Mouse (Mus musculus): ENCODE measurements around the gene Cfap97d1. TPM values are rescaled to one million over a fixed set of nuclear protein-coding genes. Genes with fewer than 3 reads are reported as not detected.
A peak's percentile ranks its signal among the peaks of the same experiment; 100 is the strongest.

Cfap97d1 gene
- polyA plus RNA-seq (2014; fragmentation: Nextera tagmentation; extraction: Ambion mirVana) = not detected in 2 replicates

- no peaks in the 10 kb centered on the region for H3K9me3 ChIP-seq (ENCODE audit: control insufficient read depth, low read length)
- H3K4me3 ChIP-seq (ENCODE audit: low read depth, low read length) = peak within 1 kb of the TSS; percentile 76
- peak; percentile 96 for DNase-seq (ENCODE audit: low spot score)
- peak within 1 kb of the TSS; percentile 79 for H3K27ac ChIP-seq (ENCODE audit: low read depth)
- peak; percentile 80 for ATAC-seq (replicated peaks; ENCODE audit: low FRiP score, low TSS enrichment, low read depth)
- H3K9ac ChIP-seq (ENCODE audit: low read length) = peak within 1 kb of the TSS; percentile 62
- no peaks in the 10 kb centered on the region for H3K27me3 ChIP-seq (replicated peaks; ENCODE audit: control insufficient read depth, insufficient read depth, low read length)
- 1% methylated on average over 64 of the region's 71 CpGs for WGBS
- H3K4me1 ChIP-seq (replicated peaks; ENCODE audit: control insufficient read depth, insufficient read depth, low read length) = peaks cover 15% of the 10 kb centered on the region
- H3K4me2 ChIP-seq (ENCODE audit: low read length) = peak within 1 kb of the TSS; percentile 100
- H3K36me3 ChIP-seq (ENCODE audit: control insufficient read depth, insufficient read depth, low read length) = 0 out of 2 replicates have a peak, but pooled peaks cover 9% of the 10 kb centered on the region
These were observed at the start of gene Cfap97d1 for GRCm38 (mm10) chr11:101984054-101985025. TSS of gene Cfap97d1 (plus strand) at chr11:101984279.

- Histone ChIP-seq H3K4me2 (ENCODE audit: low read length) (no peak overlapping the region), H3K36me3 (ENCODE audit: control insufficient read depth, insufficient read depth, low read length) (no peaks in the 10 kb centered on the region), H3K4me1 (replicated peaks; ENCODE audit: control insufficient read depth, insufficient read depth, low read length) (peaks cover 9% of the 10 kb centered on the region; the same call in 1 of the 2 replicates), H3K9me3 (ENCODE audit: control insufficient read depth, low read length) (no peaks in the 10 kb centered on the region), H3K27me3 (replicated peaks; ENCODE audit: control insufficient read depth, insufficient read depth, low read length) (peaks cover 16% of the 10 kb centered on the region; the same call in 1 of the 2 replicates), H3K9ac (ENCODE audit: low read length) (no peak overlapping the region), H3K4me3 (ENCODE audit: low read depth, low read length) (no peak overlapping the region), H3K27ac (ENCODE audit: low read depth) (no peak overlapping the region)
- ATAC-seq (replicated peaks; ENCODE audit: low FRiP score, low TSS enrichment, low read depth) (no peak), DNase-seq (ENCODE audit: low spot score) (no peak)
- WGBS = 63% methylated on average over 3 of the region's 3 CpGs
These were observed 48.3 kb upstream of the Cfap97d1 start for GRCm38 (mm10) chr11:101935743-101936142.

GRCm38 (mm10) chr11:101936421-101936820, 47.7 kb upstream of the Cfap97d1 start:
- Histone ChIP-seq H3K36me3 (ENCODE audit: control insufficient read depth, insufficient read depth, low read length) (no peaks in the 10 kb centered on the region), H3K9ac (ENCODE audit: low read length) (no peak overlapping the region), H3K27ac (ENCODE audit: low read depth) (no peak overlapping the region), H3K4me1 (replicated peaks; ENCODE audit: control insufficient read depth, insufficient read depth, low read length) (peaks cover 9% of the 10 kb centered on the region; the same call in 1 of the 2 replicates), H3K9me3 (ENCODE audit: control insufficient read depth, low read length) (no peaks in the 10 kb centered on the region), H3K4me2 (ENCODE audit: low read length) (peak overlapping the region; percentile 76; the same call in 1 of the 2 replicates), H3K27me3 (replicated peaks; ENCODE audit: control insufficient read depth, insufficient read depth, low read length) (peaks cover 16% of the 10 kb centered on the region; the same call in 1 of the 2 replicates), H3K4me3 (ENCODE audit: low read depth, low read length) (no peak overlapping the region)
- WGBS = 38% methylated on average over 7 of the region's 7 CpGs
- ATAC-seq (replicated peaks; ENCODE audit: low FRiP score, low TSS enrichment, low read depth) = no peak
- DNase-seq (ENCODE audit: low spot score) = no peak

- DNase-seq (ENCODE audit: low spot score) = peak; percentile 73
- Histone ChIP-seq H3K9ac (ENCODE audit: low read length) (peak overlapping the region; percentile 54), H3K4me2 (ENCODE audit: low read length) (peak overlapping the region; percentile 76), H3K36me3 (ENCODE audit: control insufficient read depth, insufficient read depth, low read length) (no peaks in the 10 kb centered on the region), H3K27ac (ENCODE audit: low read depth) (no peak overlapping the region), H3K4me3 (ENCODE audit: low read depth, low read length) (peak overlapping the region; percentile 38), H3K27me3 (replicated peaks; ENCODE audit: control insufficient read depth, insufficient read depth, low read length) (peaks cover 16% of the 10 kb centered on the region; the same call in 1 of the 2 replicates), H3K4me1 (replicated peaks; ENCODE audit: control insufficient read depth, insufficient read depth, low read length) (peaks cover 9% of the 10 kb centered on the region; the same call in 1 of the 2 replicates), H3K9me3 (ENCODE audit: control insufficient read depth, low read length) (no peaks in the 10 kb centered on the region)
- no peak for ATAC-seq (replicated peaks; ENCODE audit: low FRiP score, low TSS enrichment, low read depth)
- 1% methylated on average over 32 of the region's 32 CpGs for WGBS
These were observed 47.0 kb upstream of the Cfap97d1 start for GRCm38 (mm10) chr11:101937108-101937507.

DNA sequence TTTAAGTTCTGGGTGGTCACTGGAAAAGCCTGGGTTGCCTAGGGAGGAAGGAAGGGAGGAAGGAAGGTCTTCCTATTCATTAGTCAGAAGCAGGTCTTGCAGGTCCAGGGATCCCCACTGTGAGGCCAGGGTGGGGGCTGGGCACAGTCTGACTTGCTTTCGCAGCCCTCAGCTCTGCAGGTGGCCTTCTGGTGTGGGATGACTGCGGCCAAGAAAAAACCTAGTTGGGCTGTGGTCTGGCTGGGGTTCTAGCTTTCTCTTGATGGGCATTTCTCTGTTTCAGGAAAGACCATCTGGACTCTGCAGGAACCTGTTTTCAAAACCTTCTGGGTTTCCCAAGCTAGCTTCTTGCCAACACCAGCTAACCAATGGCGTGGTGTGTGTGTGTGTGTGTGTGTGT, 41.0 kb upstream of the Cfap97d1 start:
- Histone ChIP-seq H3K4me2 (ENCODE audit: low read length) (no peak overlapping the region), H3K4me1 (replicated peaks; ENCODE audit: control insufficient read depth, insufficient read depth, low read length) (no peaks in the 10 kb centered on the region), H3K9ac (ENCODE audit: low read length) (no peak overlapping the region), H3K27ac (ENCODE audit: low read depth) (no peak overlapping the region), H3K9me3 (ENCODE audit: control insufficient read depth, low read length) (no peaks in the 10 kb centered on the region), H3K4me3 (ENCODE audit: low read depth, low read length) (no peak overlapping the region), H3K27me3 (replicated peaks; ENCODE audit: control insufficient read depth, insufficient read depth, low read length) (0 out of 2 replicates have a peak, but pooled peaks cover 3% of the 10 kb centered on the region), H3K36me3 (ENCODE audit: control insufficient read depth, insufficient read depth, low read length) (no peaks in the 10 kb centered on the region)
- no peak for DNase-seq (ENCODE audit: low spot score)
- ATAC-seq (replicated peaks; ENCODE audit: low FRiP score, low TSS enrichment, low read depth) = no peak
- 38% methylated on average over 3 of the region's 3 CpGs for WGBS

- H3K9me3 ChIP-seq (ENCODE audit: control insufficient read depth, low read length) = no peaks in the 10 kb centered on the region
- no peak overlapping the region for H3K4me3 ChIP-seq (ENCODE audit: low read depth, low read length)
- no peak overlapping the region for H3K27ac ChIP-seq (ENCODE audit: low read depth)
- WGBS = 18% methylated on average over 5 of the region's 5 CpGs
- no peaks in the 10 kb centered on the region for H3K36me3 ChIP-seq (ENCODE audit: control insufficient read depth, insufficient read depth, low read length)
- no peak overlapping the region for H3K4me2 ChIP-seq (ENCODE audit: low read length)
- H3K27me3 ChIP-seq (replicated peaks; ENCODE audit: control insufficient read depth, insufficient read depth, low read length) = no peaks in the 10 kb centered on the region
- H3K9ac ChIP-seq (ENCODE audit: low read length) = no peak overlapping the region
- no peak for DNase-seq (ENCODE audit: low spot score)
- ATAC-seq (replicated peaks; ENCODE audit: low FRiP score, low TSS enrichment, low read depth) = no peak
- no peaks in the 10 kb centered on the region for H3K4me1 ChIP-seq (replicated peaks; ENCODE audit: control insufficient read depth, insufficient read depth, low read length)
These were observed 37.6 kb upstream of the Cfap97d1 start for GRCm38 (mm10) chr11:101946525-101946924.

- DNase-seq (ENCODE audit: low spot score) (no peak), ATAC-seq (replicated peaks; ENCODE audit: low FRiP score, low TSS enrichment, low read depth) (no peak)
- Histone ChIP-seq H3K27ac (ENCODE audit: low read depth) (no peak overlapping the region), H3K4me2 (ENCODE audit: low read length) (no peak overlapping the region), H3K9ac (ENCODE audit: low read length) (no peak overlapping the region), H3K9me3 (ENCODE audit: control insufficient read depth, low read length) (no peaks in the 10 kb centered on the region), H3K27me3 (replicated peaks; ENCODE audit: control insufficient read depth, insufficient read depth, low read length) (0 out of 2 replicates have a peak, but pooled peaks cover 4% of the 10 kb centered on the region), H3K36me3 (ENCODE audit: control insufficient read depth, insufficient read depth, low read length) (no peaks in the 10 kb centered on the region), H3K4me1 (replicated peaks; ENCODE audit: control insufficient read depth, insufficient read depth, low read length) (peaks cover 11% of the 10 kb centered on the region), H3K4me3 (ENCODE audit: low read depth, low read length) (no peak overlapping the region)
- 76% methylated on average over 5 of the region's 5 CpGs for WGBS
These were observed 34.1 kb upstream of the Cfap97d1 start for GRCm38 (mm10) chr11:101950021-101950420.

- no peaks in the 10 kb centered on the region for H3K36me3 ChIP-seq (ENCODE audit: control insufficient read depth, insufficient read depth, low read length)
- H3K4me1 ChIP-seq (replicated peaks; ENCODE audit: control insufficient read depth, insufficient read depth, low read length) = peaks cover 11% of the 10 kb centered on the region
- H3K27ac ChIP-seq (ENCODE audit: low read depth) = 0 out of 2 replicates have a peak overlapping the region, but pooled peaks have one; percentile 43
- no peak overlapping the region for H3K4me3 ChIP-seq (ENCODE audit: low read depth, low read length)
- no peak overlapping the region for H3K9ac ChIP-seq (ENCODE audit: low read length)
- DNase-seq (ENCODE audit: low spot score) (no peak), ATAC-seq (replicated peaks; ENCODE audit: low FRiP score, low TSS enrichment, low read depth) (no peak)
- H3K4me2 ChIP-seq (ENCODE audit: low read length) = peak overlapping the region; percentile 33
- 25% methylated on average over 24 of the region's 24 CpGs for WGBS
- no peaks in the 10 kb centered on the region for H3K9me3 ChIP-seq (ENCODE audit: control insufficient read depth, low read length)
- 0 out of 2 replicates have a peak, but pooled peaks cover 4% of the 10 kb centered on the region for H3K27me3 ChIP-seq (replicated peaks; ENCODE audit: control insufficient read depth, insufficient read depth, low read length)
These were observed 31.3 kb upstream of the Cfap97d1 start for GRCm38 (mm10) chr11:101952541-101953341.

Measured in intestine, embryonic 14.5 days (tissue).